Mouse (Mus musculus) embryo, embryonic 10.5 days (tissue): ENCODE measurements at regions not wholly inside any gene's neighbourhood (a gene's known extent, or its start where the extent isn't known, plus 50 kb on each side); places are given as distances from the start of the nearest gene placed in this dataset.

Experiments
- DNase-seq: peaks from one replicate; pipeline ENCODE4 v3.0.0-alpha.2; 2015; ENCODE audit warnings: low spot score

DNA sequence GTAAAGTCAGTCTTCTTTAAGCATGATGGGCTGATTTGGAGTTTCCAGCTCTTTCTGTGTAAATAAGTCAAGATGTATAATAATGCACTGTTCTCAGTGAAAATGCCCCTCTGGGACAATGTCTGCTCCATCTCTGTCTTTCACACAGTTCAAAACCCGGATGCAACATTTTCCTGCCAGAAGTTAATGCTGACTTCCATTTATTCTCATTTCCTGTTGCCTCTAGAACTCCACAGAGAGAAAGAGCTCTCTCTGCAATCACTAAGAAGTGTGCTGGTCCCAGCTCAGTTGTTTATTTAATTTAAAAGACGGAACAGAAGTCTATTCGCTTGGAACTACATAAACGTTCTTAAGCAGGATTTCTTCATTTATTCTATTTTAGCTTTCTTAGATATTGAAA is 92.0 kb upstream of the Hpgd start:
- DNase-seq: peak; percentile 5

DNA sequence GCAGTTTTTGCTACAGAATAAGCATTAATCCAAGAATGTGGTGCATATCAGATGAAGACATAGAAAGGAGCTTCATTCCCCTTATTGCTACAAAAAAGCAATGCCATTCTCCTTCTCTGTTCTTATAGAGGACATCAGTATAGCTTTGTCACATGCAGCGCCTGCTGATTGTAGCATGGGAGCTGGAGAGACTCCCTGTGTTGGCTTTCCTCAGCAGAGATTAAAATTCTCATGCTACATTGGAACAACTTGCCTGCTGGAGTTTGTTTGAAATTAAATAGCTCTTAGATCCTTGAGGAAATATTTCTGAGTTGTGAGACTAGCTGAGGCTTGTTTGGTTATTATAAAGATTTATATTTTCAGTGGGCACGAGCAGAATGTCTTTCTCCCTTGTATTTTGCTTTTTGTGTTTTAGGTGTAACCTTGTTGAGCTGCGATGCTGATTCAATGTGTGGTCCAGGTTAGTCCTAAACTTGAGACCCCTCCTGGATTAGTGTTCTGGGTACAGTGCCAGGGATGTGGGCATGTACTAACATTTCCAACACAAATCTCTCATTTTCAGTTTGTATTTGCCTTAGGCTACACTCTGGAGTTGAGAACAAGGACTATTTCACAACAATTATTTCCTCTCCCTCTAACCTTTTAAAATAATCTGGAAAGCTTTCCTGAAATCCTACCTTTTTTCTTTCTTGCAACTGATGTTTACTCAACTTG is 82.3 kb upstream of the Hpgd start:
- DNase-seq: no peak

- DNase-seq: no peak
Observed at GRCm38 (mm10) chr8:56218837-56219236, 75.5 kb upstream of the Hpgd start.

DNA sequence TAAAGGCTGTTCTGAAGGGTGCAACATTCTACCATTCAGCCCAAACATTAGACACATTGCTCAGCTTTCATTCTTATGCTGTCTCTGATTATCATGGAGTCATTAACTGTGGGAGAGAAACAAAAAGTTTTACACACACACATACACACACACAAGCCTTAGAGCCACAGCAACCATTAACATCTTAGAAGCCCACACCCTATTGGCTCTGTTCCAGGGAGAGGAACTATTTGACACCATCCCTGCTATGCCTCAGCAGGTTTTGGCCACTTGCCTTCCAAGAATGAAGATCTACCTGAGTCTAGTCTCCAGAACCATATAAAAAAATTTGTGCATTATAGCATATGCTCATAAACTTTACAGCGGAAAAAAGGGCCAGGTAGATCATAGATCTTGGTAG is 75.0 kb upstream of the Hpgd start:
- no peak for DNase-seq

DNA sequence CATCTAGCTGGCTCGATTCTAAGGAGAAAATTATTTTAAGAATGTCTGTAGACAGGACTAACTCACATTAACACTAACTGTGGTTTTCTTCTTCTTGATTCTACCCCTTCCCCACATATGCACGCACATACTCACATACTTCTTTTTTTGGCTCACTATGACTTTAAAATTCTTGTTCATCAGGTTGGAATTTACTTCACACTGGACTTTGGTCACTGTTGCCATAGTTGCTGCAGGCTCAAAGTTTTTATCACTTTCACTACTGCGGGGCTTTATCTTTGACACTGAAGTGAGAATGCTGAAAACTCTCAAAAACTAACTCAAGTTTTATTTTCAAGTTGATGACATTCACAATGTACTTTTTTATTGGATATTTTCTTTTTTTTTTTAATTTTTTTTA is 71.4 kb upstream of the Hpgd start:
- DNase-seq: no peak

GRCm38 (mm10) chr8:56230645-56231330 is 63.6 kb upstream of the Hpgd start:
- DNase-seq: no peak

GRCm38 (mm10) chr8:56231930-56232329 is 62.5 kb upstream of the Hpgd start:
- DNase-seq: no peak

GRCm38 (mm10) chr8:56232552-56232951 is 61.8 kb upstream of the Hpgd start:
- no peak for DNase-seq

DNA sequence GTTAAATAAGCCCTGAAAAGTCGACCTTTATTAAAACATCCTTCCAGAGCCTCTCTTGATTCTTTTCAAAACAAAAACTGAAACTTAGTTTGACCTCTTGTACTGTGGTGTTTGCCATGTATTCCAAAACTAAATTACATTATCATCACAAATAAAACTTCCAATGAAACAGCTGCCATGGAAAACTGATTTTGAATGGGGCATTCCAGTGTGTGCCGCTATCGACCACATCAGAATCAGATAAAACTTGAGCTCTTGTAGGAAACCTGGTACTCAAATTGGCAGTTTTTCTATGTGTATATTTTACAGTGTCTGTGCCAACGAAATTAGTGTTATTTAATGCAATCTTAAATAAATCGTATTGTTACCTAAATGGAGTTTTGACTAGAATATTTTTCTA is 60.6 kb upstream of the Hpgd start:
- no peak for DNase-seq

- DNase-seq: peak; percentile 6
Observed at GRCm38 (mm10) chr8:56234238-56234637, 60.1 kb upstream of the Hpgd start.

DNA sequence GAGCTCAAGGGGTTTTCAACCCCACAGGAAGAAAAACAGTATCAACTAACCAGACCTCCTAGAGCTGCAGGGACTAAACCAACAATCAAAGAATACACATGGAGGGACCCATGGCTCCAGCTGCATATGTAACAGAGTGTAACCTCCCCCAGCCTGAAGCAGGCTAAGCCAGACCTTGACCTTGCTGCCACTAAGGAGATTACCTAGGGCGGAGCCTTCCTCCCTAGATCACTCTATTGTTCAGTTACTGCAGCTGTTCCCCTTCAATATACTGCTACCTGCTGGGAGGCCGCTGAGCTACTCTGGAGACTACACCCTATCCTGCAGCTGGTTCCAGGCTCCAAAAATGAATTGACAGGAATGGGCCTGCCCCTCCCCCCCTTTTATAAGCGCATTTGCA is 51.1 kb upstream of the Hpgd start:
- DNase-seq: no peak
